Mouse (Mus musculus) liver, adult 2 months (tissue): Measurements from ENCODE around the gene Bmi1. TPM values are rescaled to one million over a fixed set of nuclear protein-coding genes. Genes with fewer than 3 reads are reported as not detected.

ENCODE experiments used
- DNase-seq: peaks from one replicate; pipeline ENCODE4 v3.0.0-alpha.2; 2011; ENCODE audit warnings: low read depth, low spot score; ENCODE audit errors: extremely low read depth
- H3K27ac ChIP-seq: fragments of 200-500 bp; replicated peaks from 2 replicates; pipeline ENCODE4 v1.5.1; 2012; ENCODE audit warnings: low read depth, mild to moderate bottlenecking, control low read depth, inconsistent platforms, low read length; ENCODE audit not compliant: insufficient read depth
- H3K27me3 ChIP-seq: fragments of 200-500 bp; 2 replicates; pipeline ENCODE4 v1.6.1; 2012; ENCODE audit warnings: mild to moderate bottlenecking, moderate library complexity, low read length, inconsistent platforms; ENCODE audit not compliant: control insufficient read depth, insufficient read depth
- H3K36me3 ChIP-seq: fragments of 200-500 bp; 2 replicates; pipeline ENCODE4 v1.6.1; 2012; ENCODE audit warnings: low read length, inconsistent platforms; ENCODE audit not compliant: control insufficient read depth, insufficient read depth
- H3K4me1 ChIP-seq: fragments of 200-500 bp; 2 replicates; pipeline ENCODE4 v1.6.1; 2011; ENCODE audit warnings: low read length; ENCODE audit not compliant: control insufficient read depth, insufficient read depth
- H3K4me3 ChIP-seq: fragments of 200-500 bp; 2 replicates; pipeline ENCODE4 v1.5.1; 2011; ENCODE audit warnings: low read depth, mild to moderate bottlenecking, control low read depth, low read length, moderate library complexity; ENCODE audit not compliant: insufficient read depth
- H3K79me2 ChIP-seq: fragments of 200-500 bp; 2 replicates; pipeline ENCODE4 v1.6.1; 2012; ENCODE audit warnings: inconsistent platforms, mild to moderate bottlenecking, low read length, moderate library complexity; ENCODE audit not compliant: control insufficient read depth, insufficient read depth
- H3K9ac ChIP-seq: fragments of 200-500 bp; 2 replicates; pipeline ENCODE4 v1.6.1; 2012; ENCODE audit warnings: low read depth, mild to moderate bottlenecking, control low read depth, inconsistent platforms, low read length
- CTCF ChIP-seq: fragments of 200-500 bp; IDR thresholded peaks from 2 replicates; pipeline ENCODE4 v1.5.1; 2011; ENCODE audit warnings: low read depth, low read length, control low read depth
- POLR2A ChIP-seq: fragments of 200-500 bp; IDR thresholded peaks from 2 replicates; pipeline ENCODE4 v1.6.1; 2011; ENCODE audit warnings: low read length, control low read depth; ENCODE audit not compliant: insufficient read depth; ENCODE audit errors: extremely low read depth
- WGBS: fragments of 180-500 bp; shearing (Covaris S2); methylation state at CpG from one replicate; pipeline ENCODE4 v1.1.7; 2018; 5-methylcytosine and 5-hydroxymethylcytosine counted together
- polyA plus RNA-seq: library from polyadenylated mRNA; depleted of rRNA; stranded (reverse); fragments of >200 nt; gene quantifications from 2 replicates; pipeline ENCODE4 v1.2.3, GENCODE M21; 2012
- total RNA-seq: library from RNA; depleted of rRNA; stranded (reverse); fragments of >200 nt; gene quantifications from 2 replicates; pipeline ENCODE4 v1.2.3, GENCODE M21; 2014

Gene Bmi1
- total and polyA plus RNA-seq, 2 experiments = 8.1 to 19.9 TPM

DNA sequence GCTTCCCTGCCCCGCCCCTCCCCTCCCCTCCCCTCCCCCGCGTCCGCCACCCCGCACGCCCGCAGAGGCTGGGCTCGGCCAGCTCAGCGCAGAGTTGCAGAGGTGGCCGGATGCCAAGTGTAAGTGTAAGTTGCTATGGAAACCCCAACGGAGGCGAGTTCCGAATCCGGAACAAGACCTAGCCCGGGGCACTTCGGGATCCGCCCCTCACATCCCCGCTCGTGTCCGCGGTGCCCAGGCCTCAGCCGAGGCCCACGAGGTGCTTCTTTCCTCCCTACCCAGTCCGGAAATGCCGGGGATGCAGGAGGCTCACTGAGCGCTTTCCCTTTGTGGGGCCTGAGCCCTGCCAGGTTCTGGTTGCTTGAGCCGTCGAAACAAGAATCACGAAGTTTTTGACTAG lies 4.1 kb downstream of the Bmi1 start:
- H3K27me3 ChIP-seq = peaks cover 9% of the 10 kb centered on the region
- H3K27ac ChIP-seq = no peak overlapping the region
- no peak overlapping the region for H3K9ac ChIP-seq
- H3K79me2 ChIP-seq = peaks cover 5% of the 10 kb centered on the region; the same call in 1 of the 2 replicates
- H3K4me3 ChIP-seq = peak overlapping the region; percentile 24; the same call in 1 of the 2 replicates
- WGBS = 30% methylated on average over 28 of the region's 29 CpGs
- peaks cover 5% of the 10 kb centered on the region for H3K4me1 ChIP-seq
- H3K36me3 ChIP-seq = peaks cover 13% of the 10 kb centered on the region
- TF ChIP-seq CTCF = no peak
- no peak for TF ChIP-seq POLR2A
- DNase-seq = no peak

DNA sequence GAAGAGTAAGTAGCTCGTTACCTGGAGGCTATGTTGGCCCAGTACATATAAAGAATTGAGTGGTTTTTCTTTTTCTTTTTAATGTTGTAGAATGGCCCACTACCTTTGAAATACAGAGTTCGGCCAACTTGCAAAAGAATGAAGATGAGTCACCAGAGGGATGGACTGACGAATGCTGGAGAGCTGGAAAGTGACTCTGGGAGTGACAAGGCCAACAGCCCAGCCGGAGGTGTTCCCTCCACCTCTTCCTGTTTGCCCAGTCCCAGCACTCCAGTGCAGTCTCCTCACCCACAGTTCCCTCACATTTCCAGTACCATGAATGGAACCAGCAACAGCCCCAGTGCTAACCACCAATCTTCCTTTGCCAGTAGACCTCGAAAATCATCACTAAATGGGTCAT lies 7.2 kb downstream of the Bmi1 start:
- TF ChIP-seq CTCF (no peak), POLR2A (no peak)
- H3K27ac ChIP-seq = no peak overlapping the region
- peaks cover 15% of the 10 kb centered on the region for H3K27me3 ChIP-seq
- peaks cover 13% of the 10 kb centered on the region for H3K36me3 ChIP-seq
- no peaks in the 10 kb centered on the region for H3K79me2 ChIP-seq
- peaks cover 3% of the 10 kb centered on the region; the same call in 1 of the 2 replicates for H3K4me1 ChIP-seq
- no peak overlapping the region for H3K9ac ChIP-seq
- H3K4me3 ChIP-seq = no peak overlapping the region
- 96% methylated on average over 5 of the region's 5 CpGs for WGBS
- DNase-seq = no peak

DNA sequence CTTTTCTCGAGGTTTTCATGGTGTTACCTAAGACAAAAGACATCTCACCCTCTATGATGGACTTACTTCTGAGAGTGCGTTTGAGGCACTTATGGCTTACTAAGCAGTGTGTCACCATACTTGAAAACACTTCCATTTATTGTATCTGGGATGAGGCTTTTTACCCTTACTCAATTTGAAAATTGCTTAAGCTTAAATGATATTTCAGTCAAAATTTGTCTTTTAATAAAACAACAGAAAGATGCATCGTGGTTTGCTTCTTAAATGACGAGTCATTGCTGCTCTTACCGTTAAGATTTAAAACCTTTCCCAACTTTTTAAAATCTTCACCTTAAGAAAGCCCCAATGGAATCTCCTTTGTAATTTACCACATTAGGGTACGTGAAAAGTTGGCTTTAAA lies 9.6 kb downstream of the Bmi1 start:
- 88% methylated on average over 6 of the region's 6 CpGs for WGBS
- Histone ChIP-seq H3K27me3 (peaks cover 24% of the 10 kb centered on the region), H3K27ac (no peak overlapping the region), H3K79me2 (no peaks in the 10 kb centered on the region), H3K4me3 (no peak overlapping the region), H3K9ac (no peak overlapping the region), H3K4me1 (peaks cover 5% of the 10 kb centered on the region; the same call in 1 of the 2 replicates), H3K36me3 (peaks cover 13% of the 10 kb centered on the region)
- DNase-seq = no peak
- TF ChIP-seq POLR2A (no peak), CTCF (no peak)

DNA sequence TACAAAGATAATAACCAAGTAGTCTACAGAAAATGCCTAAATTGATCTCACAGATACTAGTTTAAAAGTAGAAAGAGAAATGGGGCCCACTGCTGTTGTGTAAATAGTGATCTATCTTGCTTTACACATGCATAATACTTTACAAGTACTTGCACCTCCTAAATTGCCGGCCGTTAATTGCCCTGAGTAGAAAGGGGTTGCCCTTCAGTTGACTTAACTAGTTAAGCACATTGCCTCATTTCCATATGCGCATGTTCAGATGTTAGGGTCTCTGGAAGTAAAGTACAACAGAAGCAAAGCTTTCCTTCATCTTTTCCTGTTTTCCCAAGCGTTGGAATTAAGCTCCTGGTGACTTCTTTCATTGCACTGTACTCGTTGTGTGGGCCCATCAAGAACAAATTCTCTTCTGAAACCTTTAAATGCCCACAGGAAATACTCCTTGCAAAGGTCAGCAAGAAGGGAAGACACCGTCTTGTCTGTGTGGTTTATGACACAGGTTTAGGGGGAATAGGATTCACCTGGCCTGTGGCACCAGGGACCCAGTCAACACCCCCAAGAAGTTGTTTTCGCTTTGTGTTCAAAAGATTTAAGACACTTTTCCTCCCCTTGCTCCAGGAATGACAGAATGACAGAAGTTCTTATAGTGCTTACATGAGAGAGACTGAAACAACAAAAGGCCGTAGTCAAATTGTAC lies 10.2 kb downstream of the Bmi1 start:
- 92% methylated on average over 8 of the region's 8 CpGs for WGBS
- H3K4me3 ChIP-seq = no peak overlapping the region
- no peak for DNase-seq
- no peak overlapping the region for H3K27ac ChIP-seq
- no peaks in the 10 kb centered on the region for H3K79me2 ChIP-seq
- H3K27me3 ChIP-seq = peaks cover 25% of the 10 kb centered on the region
- H3K36me3 ChIP-seq = peaks cover 13% of the 10 kb centered on the region
- TF ChIP-seq CTCF (no peak), POLR2A (no peak)
- H3K4me1 ChIP-seq = peaks cover 5% of the 10 kb centered on the region; the same call in 1 of the 2 replicates
- no peak overlapping the region for H3K9ac ChIP-seq

DNA sequence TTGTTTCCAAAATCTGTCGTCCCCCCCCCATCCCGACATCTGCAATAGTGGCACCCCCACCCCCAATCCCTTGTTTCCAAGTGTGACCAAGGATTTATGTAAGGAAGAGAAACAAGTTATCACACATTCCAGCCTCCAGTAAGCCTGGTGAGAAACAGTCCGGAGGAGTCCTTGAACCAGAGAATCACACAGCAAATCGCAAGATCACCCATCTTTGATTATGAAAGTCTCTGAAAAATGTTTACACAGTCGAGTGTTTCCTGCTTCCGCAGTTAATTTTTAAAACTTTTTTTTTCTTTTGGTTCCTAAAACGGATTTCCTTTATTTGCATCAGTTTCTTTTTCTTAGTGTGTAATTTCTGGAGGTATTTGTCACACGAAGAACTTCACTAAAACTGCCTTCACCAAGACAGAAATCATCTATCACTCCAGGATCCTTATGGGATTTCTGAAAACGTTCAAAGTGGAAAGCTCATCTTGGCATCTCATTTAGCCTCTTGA lies 10.9 kb downstream of the Bmi1 start:
- peaks cover 9% of the 10 kb centered on the region for H3K36me3 ChIP-seq
- H3K9ac ChIP-seq = no peak overlapping the region
- H3K27me3 ChIP-seq = peaks cover 28% of the 10 kb centered on the region
- 29% methylated on average over 9 of the region's 9 CpGs for WGBS
- H3K4me3 ChIP-seq = no peak overlapping the region
- H3K79me2 ChIP-seq = no peaks in the 10 kb centered on the region
- H3K4me1 ChIP-seq = peaks cover 5% of the 10 kb centered on the region; the same call in 1 of the 2 replicates
- no peak for DNase-seq
- no peak for TF ChIP-seq CTCF
- TF ChIP-seq POLR2A = no peak
- no peak overlapping the region for H3K27ac ChIP-seq

DNA sequence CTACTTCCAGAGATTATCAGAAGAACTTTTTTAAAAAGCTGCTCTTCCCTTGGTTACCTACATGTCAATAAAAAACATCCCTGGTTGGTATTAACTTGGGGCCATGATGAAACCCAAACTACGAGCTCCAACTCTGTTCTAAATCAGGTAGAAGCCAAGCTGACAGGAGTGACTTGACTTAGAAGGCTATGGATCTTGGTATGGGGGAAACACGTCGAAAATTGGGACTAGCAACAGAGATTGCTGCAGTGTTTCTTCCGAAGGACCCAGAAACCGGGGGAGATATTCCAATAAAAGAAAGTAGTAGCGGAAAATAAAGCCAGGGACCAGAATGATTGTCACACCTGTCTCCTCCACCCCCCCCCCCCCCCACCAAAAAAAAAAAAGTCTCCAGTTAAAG lies 11.5 kb downstream of the Bmi1 start:
- peaks cover 6% of the 10 kb centered on the region for H3K36me3 ChIP-seq
- no peaks in the 10 kb centered on the region for H3K79me2 ChIP-seq
- DNase-seq = no peak
- 29% methylated on average over 6 of the region's 6 CpGs for WGBS
- H3K27ac ChIP-seq = no peak overlapping the region
- no peak for TF ChIP-seq POLR2A
- no peak for TF ChIP-seq CTCF
- H3K4me3 ChIP-seq = peak overlapping the region; percentile 68; the same call in 1 of the 2 replicates
- no peak overlapping the region for H3K9ac ChIP-seq
- peaks cover 28% of the 10 kb centered on the region for H3K27me3 ChIP-seq
- H3K4me1 ChIP-seq = peaks cover 5% of the 10 kb centered on the region; the same call in 1 of the 2 replicates
